ENCODE assay signal across 7 mouse cellular contexts in the genomic region with DNA sequence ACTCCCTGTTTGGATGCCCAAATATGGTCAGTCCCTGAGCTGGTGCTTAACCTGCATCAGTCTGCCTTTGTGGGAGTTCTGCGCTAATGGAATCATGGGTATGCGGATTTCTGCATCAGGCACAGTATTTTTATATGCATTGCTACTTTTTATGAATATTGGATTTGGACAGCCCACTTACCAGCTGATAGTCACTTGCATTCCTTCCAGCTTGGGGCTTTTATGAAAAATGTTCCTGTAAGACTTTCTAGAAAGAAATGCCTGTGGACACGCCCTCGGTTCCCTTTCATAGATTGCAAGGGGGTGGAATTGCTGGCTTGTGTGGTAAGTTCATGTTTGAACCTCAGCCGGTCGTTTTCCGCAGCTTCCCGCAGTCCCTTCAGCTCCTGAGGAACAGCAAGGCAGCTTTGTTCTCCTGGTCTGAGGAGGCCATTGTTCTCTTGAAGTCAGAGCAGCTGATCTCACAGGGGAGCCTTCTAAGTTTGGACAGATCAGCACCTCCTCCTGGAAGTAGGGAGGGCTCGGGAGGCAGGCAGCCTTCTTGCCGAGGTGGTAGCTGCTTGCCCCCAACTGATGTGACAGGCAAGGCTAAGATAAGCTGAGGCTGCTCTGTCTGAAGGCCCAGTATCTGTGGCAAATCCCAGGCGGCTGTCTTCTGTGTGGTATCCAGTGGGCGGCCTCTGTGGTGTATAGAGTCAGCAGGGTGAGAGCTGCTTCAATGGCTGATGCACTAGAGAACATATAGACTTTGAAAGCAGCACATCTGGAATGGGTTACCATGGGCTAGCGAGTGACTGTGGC.
DNase-seq lines count a peak whose midpoint lies in the region; ATAC-seq and TF ChIP-seq lines count a peak whose summit lies in the region.

No protein-coding gene starts in this region.

- no peak overlapping the region for H3K9ac ChIP-seq in embryonic facial prominence, embryonic 14.5 days (ENCODE audit: low read depth, low read length)

- DNase-seq in layer of hippocampus, adult 2 months (ENCODE audit: low spot score in 2 of 2): peak in 1 of 2 experiments; percentile 21
- no peak for DNase-seq in layer of hippocampus, adult 9-11 months
- peak; percentile 76 for DNase-seq in brain, adult 2 months (ENCODE audit: low read depth, low spot score)
- DNase-seq in embryonic facial prominence, embryonic 14.5 days (ENCODE audit: low spot score): peak; percentile 46
- DNase-seq in thymus, postnatal 4 days: no peak
- DNase-seq in spleen, adult 18-20 months: no peak

- no peaks in the 10 kb centered on the region; the same call in 1 of the 2 replicates for H3K27me3 ChIP-seq in embryonic facial prominence, embryonic 14.5 days (replicated peaks; ENCODE audit: control insufficient read depth, insufficient read depth, low read length)

- ATAC-seq in embryonic facial prominence, embryonic 14.5 days (ENCODE audit: low read depth): no peak
- peak; percentile 72 for ATAC-seq in megakaryocyte-erythroid progenitor cell, adult 5-6 weeks (replicated peaks; ENCODE audit: low FRiP score, low TSS enrichment, poor library complexity, severe bottlenecking)

- no peaks in the 10 kb centered on the region for H3K9me3 ChIP-seq in embryonic facial prominence, embryonic 14.5 days (ENCODE audit: control insufficient read depth, low read length)

- WGBS in embryonic facial prominence, embryonic 14.5 days: 21% methylated on average over 13 of the region's 13 CpGs

- no peak overlapping the region for H3K4me3 ChIP-seq in layer of hippocampus, adult 2 months
- H3K4me3 ChIP-seq in embryonic facial prominence, embryonic 14.5 days (ENCODE audit: low read depth, low read length): no peak overlapping the region

- peak overlapping the region; percentile 12; the same call in 1 of the 2 replicates for H3K27ac ChIP-seq in layer of hippocampus, adult 2 months
- H3K27ac ChIP-seq in embryonic facial prominence, embryonic 14.5 days (replicated peaks; ENCODE audit: low read depth, low read length): peak overlapping the region; percentile 44

- peaks cover 15% of the 10 kb centered on the region for H3K4me1 ChIP-seq in embryonic facial prominence, embryonic 14.5 days (ENCODE audit: control insufficient read depth, insufficient read depth, low read length)

- H3K36me3 ChIP-seq in embryonic facial prominence, embryonic 14.5 days (ENCODE audit: control insufficient read depth, insufficient read depth, low read length): no peaks in the 10 kb centered on the region

- TF ChIP-seq CTCF in layer of hippocampus, adult 2 months (conservative IDR thresholded peaks at IDR 0.05): no peak

- no peak overlapping the region for H3K4me2 ChIP-seq in embryonic facial prominence, embryonic 14.5 days (ENCODE audit: low read depth, low read length)

Comparison
In these comparisons a context has a peak if more than half of its experiments do, and no peak if none do; other contexts are left out.
1. DNase-seq: peak in brain, adult 2 months (single experiment) and embryonic facial prominence, embryonic 14.5 days (single experiment); none in layer of hippocampus, adult 9-11 months (single experiment), thymus, postnatal 4 days (single experiment) and spleen, adult 18-20 months (0 of 2).